35 mouse cellular contexts compared by ENCODE assay signal in genomic region chr13:113213865-113214264, GRCm38 (mm10). TPM values are rescaled to one million over a fixed set of nuclear protein-coding genes. Genes with fewer than 3 reads are reported as not detected.
"Had no signal": no experiment of that assay in that cellular context is flagged by ENCODE, and none has a peak within 500 bp of the region (broad histone marks: within the 10 kb centered on the region; RNA-seq: fewer than 3 reads in every experiment).

No protein-coding gene starts in this region.

- DNase-seq: gastrocnemius, postnatal 14 days; gastrocnemius, postnatal 36 days; heart, adult 18-20 months; heart, postnatal 14 days; heart, postnatal 36 days; kidney, adult 11 months; kidney, adult 2 months; kidney, postnatal 10 days; kidney, postnatal 25 days; kidney, postnatal 4 days; liver; liver, embryonic 13.5 days had no signal

- H3K27ac ChIP-seq: heart, embryonic 10.5 days; hindbrain, embryonic 13.5 days; hindbrain, embryonic 15.5 days; hindbrain, postnatal 0 days; layer of hippocampus, adult 2 months; left cerebral cortex, adult 2 months; liver, embryonic 13.5 days; liver, embryonic 15.5 days had no signal

- H3K9ac ChIP-seq: heart, embryonic 12.5 days; hindbrain, embryonic 13.5 days; hindbrain, embryonic 15.5 days; liver, embryonic 13.5 days; liver, embryonic 15.5 days had no signal

- H3K36me3 ChIP-seq: heart, embryonic 10.5 days; heart, embryonic 12.5 days; hindbrain, embryonic 13.5 days; hindbrain, embryonic 15.5 days; liver, embryonic 13.5 days; liver, embryonic 15.5 days had no signal

- ATAC-seq: hindbrain, postnatal 0 days; intestine, embryonic 16.5 days had no signal

- H3K4me2 ChIP-seq: heart, embryonic 12.5 days; hindbrain, embryonic 13.5 days; hindbrain, embryonic 15.5 days; liver, embryonic 11.5 days; liver, embryonic 13.5 days; liver, embryonic 15.5 days had no signal

- H3K9me3 ChIP-seq: heart, embryonic 10.5 days; heart, embryonic 12.5 days; hindbrain, embryonic 13.5 days; hindbrain, embryonic 15.5 days; liver, embryonic 13.5 days; liver, embryonic 15.5 days had no signal

- H3K4me3 ChIP-seq: heart, embryonic 10.5 days; heart, embryonic 12.5 days; hindbrain, embryonic 13.5 days; hindbrain, embryonic 15.5 days; layer of hippocampus, adult 2 months; left cerebral cortex, adult 2 months; liver, embryonic 13.5 days; liver, embryonic 15.5 days had no signal

RNA-seq across cellular contexts. Expression of gene Esm1, which starts 4.4 kb away (rescaled TPM):
- total RNA-seq: layer of hippocampus, adult 2 months had no signal

RNA-seq across cellular contexts. Expression of gene Gzmk, which starts 11.8 kb away (rescaled TPM):
- total RNA-seq: gastrocnemius, adult 18-20 months; gastrocnemius, adult 8-10 months; gastrocnemius, postnatal 14 days; gastrocnemius, postnatal 36 days; heart, adult 18-20 months; heart, adult 8-10 months; heart, postnatal 14 days; heart, postnatal 36 days; hematopoietic stem cell, adult 5-6 weeks; hindbrain, postnatal 0 days; left cerebral cortex, postnatal 14 days had no signal
- polyA plus RNA-seq: gonadal fat pad, adult 2 months; heart, embryonic 10.5 days; heart, embryonic 12.5 days; heart, embryonic 14.5 days; heart, embryonic 16.5 days; hindbrain, embryonic 11.5 days; hindbrain, embryonic 13.5 days; hindbrain, postnatal 0 days; intestine, embryonic 14.5 days; intestine, embryonic 16.5 days; kidney, adult 2 months; kidney, embryonic 14.5 days; kidney, embryonic 16.5 days; limb, embryonic 11.5 days; liver, embryonic 11.5 days; liver, embryonic 13.5 days; liver, embryonic 15.5 days had no signal
